Mouse (Mus musculus) kidney, adult 2 months (tissue): ENCODE measurements around the gene Herc3. TPM values are rescaled to one million over a fixed set of nuclear protein-coding genes. Genes with fewer than 3 reads are reported as not detected.
A peak's percentile ranks its signal among the peaks of the same experiment; 100 is the strongest.
"Not testable (repeated sequence)": the region's sequence is repeated elsewhere in the genome, so short reads cannot be mapped to it uniquely, and the experiment has no call there.

Experiments used
- DNase-seq: peaks from one replicate; pipeline ENCODE4 v3.0.0; 2021
- H3K27ac ChIP-seq: fragments of 200-500 bp; 2 replicates; pipeline ENCODE4 v1.5.1; 2012; ENCODE audit warnings: low read depth, low read length, control low read depth, inconsistent platforms; ENCODE audit not compliant: insufficient read depth
- H3K27me3 ChIP-seq: fragments of 200-500 bp; replicated peaks from 2 replicates; pipeline ENCODE4 v1.6.1; 2012; ENCODE audit warnings: mild to moderate bottlenecking, moderate library complexity, low read length, inconsistent platforms; ENCODE audit not compliant: control insufficient read depth, insufficient read depth
- H3K36me3 ChIP-seq: fragments of 200-500 bp; 2 replicates; pipeline ENCODE4 v1.6.1; 2012; ENCODE audit warnings: mild to moderate bottlenecking, moderate library complexity, low read length, inconsistent platforms; ENCODE audit not compliant: control insufficient read depth, insufficient read depth
- H3K4me1 ChIP-seq: fragments of 200-500 bp; 2 replicates; pipeline ENCODE4 v1.6.1; 2011; ENCODE audit warnings: low read length; ENCODE audit not compliant: control insufficient read depth, insufficient read depth
- H3K4me3 ChIP-seq: fragments of 200-500 bp; 2 replicates; pipeline ENCODE4 v1.5.1; 2011; ENCODE audit warnings: mild to moderate bottlenecking, low read depth, low read length, control low read depth; ENCODE audit not compliant: insufficient read depth
- CTCF ChIP-seq: fragments of 200-500 bp; conservative IDR thresholded peaks from 2 replicates; pipeline ENCODE4 v1.5.1; 2011; ENCODE audit warnings: low read depth, mild to moderate bottlenecking, control low read depth, low read length, moderate library complexity, mixed read lengths; ENCODE audit not compliant: insufficient read depth, insufficient read length
- POLR2A ChIP-seq: fragments of 200-500 bp; IDR thresholded peaks from one replicate; pipeline ENCODE4 v1.6.1; 2011; ENCODE audit warnings: low read depth, low read length, control low read depth
- WGBS: fragments of 180-500 bp; shearing (Covaris S2); methylation state at CpG from one replicate; pipeline ENCODE4 v1.1.7; 2018; 5-methylcytosine and 5-hydroxymethylcytosine counted together
- polyA plus RNA-seq: library from polyadenylated mRNA; depleted of rRNA; stranded (reverse); fragments of >200 nt; gene quantifications from 2 replicates; pipeline ENCODE4 v1.2.3, GENCODE M21; 2012

Herc3 gene
- polyA plus RNA-seq, 1 experiment, result 28.9 TPM

DNA sequence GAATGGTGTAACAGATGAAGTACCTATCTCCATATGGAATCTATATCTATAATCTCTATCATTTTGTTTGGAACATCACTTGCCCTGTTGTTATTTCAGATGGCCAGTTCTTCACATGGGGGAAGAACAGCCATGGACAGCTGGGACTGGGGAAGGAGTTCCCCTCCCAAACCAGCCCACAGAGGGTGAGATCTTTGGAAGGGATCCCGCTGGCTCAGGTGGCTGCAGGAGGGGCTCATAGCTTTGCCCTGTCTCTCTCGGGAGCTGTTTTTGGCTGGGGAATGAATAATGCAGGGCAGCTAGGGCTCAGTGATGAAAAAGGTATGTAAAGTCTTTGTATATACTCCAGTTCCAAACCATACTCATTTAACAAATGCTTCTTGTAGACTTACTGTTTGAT, 25.2 kb downstream of the Herc3 start:
- H3K4me3 ChIP-seq, result no peak overlapping the region
- 74% methylated on average over 2 of the region's 2 CpGs for WGBS
- no peak for TF ChIP-seq POLR2A
- no peak for TF ChIP-seq CTCF
- peaks cover 6% of the 10 kb centered on the region for H3K36me3 ChIP-seq
- no peaks in the 10 kb centered on the region for H3K4me1 ChIP-seq
- no peak for DNase-seq
- H3K27me3 ChIP-seq, result no peaks in the 10 kb centered on the region
- H3K27ac ChIP-seq, result no peak overlapping the region

DNA sequence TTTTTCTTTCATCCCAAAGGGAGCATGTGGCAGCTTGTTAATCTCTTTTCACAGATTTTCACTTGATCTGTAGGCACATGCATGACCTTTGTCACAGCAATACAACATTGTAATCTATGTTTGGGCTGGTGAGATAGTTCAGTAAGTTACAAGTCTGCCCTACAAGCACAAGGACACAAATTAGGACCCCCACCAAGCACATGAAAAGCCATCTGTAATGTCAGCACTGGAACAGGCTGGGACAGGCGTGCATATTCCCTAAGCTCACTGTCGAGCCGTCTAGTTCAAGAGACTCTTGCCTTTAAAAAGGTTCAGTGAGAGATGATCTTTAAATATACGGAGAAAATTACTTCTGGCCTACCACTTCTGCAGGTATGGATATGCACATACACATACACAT, 28.3 kb downstream of the Herc3 start:
- WGBS, result 94% methylated on average over 4 of the region's 4 CpGs
- no peak for TF ChIP-seq CTCF
- TF ChIP-seq POLR2A, result no peak
- peaks cover 6% of the 10 kb centered on the region for H3K36me3 ChIP-seq
- DNase-seq, result no peak
- no peak overlapping the region for H3K4me3 ChIP-seq
- H3K27me3 ChIP-seq, result no peaks in the 10 kb centered on the region
- H3K27ac ChIP-seq, result no peak overlapping the region
- no peaks in the 10 kb centered on the region for H3K4me1 ChIP-seq

DNA sequence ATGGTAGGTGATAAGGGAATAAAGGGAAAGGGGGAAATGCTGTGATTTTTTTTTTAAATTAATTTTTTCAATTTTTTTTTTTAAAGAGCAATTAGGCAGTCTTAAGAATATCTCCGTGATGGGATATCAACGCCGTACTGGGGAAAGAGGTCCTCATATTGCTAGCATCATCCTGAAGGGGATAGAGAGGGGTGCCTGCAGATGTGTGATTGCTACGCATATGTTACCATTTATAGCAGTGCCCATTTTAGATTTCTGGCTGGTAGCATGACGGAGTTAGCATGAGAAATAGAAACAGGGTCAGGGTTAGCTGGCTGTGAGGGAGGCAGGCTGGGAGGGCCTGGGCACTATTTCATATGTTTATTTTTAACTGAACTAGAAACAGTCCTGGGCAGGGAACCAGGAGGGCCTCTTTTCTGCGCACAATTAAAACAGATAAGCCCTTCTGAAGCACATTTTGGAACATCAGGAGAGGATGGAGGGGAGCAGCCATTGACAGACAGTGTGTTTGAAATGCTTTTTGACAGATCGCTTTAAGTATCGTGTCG, 31.3 kb downstream of the Herc3 start:
- H3K27me3 ChIP-seq, result no peaks in the 10 kb centered on the region
- H3K4me1 ChIP-seq, result no peaks in the 10 kb centered on the region
- no peak for DNase-seq
- TF ChIP-seq POLR2A (no peak), CTCF (no peak)
- H3K36me3 ChIP-seq, result peaks cover 5% of the 10 kb centered on the region
- no peak overlapping the region for H3K4me3 ChIP-seq
- WGBS, result 89% methylated on average over 9 of the region's 9 CpGs
- H3K27ac ChIP-seq, result no peak overlapping the region

DNA sequence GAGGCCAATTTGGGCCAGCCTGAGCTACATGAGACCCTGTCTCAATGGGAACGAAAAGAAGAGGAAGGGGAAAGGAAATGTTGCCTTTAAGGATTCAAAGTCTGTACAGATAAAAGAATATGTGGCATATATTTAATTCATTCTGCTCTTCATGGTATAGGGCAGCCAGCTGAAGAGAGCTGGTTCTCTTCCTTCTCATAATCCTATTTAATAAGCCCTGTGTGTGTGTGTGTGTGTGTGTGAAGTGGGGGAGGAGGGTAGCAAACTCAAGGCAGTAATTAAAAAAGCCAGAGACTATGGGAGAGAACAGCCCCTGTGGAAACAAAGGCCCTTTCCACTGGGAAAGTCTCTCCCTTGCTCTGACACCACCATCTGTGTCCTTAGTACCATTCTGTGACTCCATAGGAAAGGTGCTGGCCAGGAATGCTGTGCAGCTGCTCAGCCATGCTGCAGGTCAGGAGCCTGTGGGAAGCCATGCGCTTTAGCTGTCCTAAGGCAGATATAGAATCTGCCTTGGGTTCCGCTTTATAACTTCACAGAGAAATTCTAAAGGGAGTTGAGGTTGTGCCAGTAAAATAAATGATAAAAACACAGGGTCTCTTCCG, 32.5 kb downstream of the Herc3 start:
- DNase-seq, result no peak
- Histone ChIP-seq H3K27ac (no peak overlapping the region), H3K27me3 (no peaks in the 10 kb centered on the region), H3K36me3 (peaks cover 3% of the 10 kb centered on the region), H3K4me3 (no peak overlapping the region), H3K4me1 (no peaks in the 10 kb centered on the region)
- TF ChIP-seq CTCF (no peak), POLR2A (no peak)
- WGBS, result 88% methylated on average over 4 of the region's 4 CpGs

DNA sequence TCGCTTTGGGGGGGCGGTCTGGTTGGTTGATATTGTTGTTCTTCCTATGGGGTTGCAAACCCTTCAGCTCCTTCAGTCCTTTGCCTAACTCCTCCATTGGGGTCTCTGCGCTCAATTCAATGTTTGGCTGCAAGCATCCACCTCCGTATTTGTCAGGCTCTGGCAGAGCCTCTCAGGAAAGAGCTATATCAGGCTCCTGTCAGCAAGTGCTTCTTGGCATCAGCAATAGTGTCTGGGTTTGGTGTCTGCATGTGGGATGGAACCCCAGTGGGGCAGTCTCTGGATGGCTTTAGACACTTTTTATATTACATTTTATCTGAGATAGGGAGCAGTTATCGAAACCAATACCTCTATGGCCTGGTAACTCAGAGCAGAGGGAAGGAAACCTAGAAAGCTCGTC, 36.6 kb downstream of the Herc3 start:
- H3K36me3 ChIP-seq, H3K4me3 ChIP-seq, H3K4me1 ChIP-seq, DNase-seq, H3K27ac ChIP-seq, H3K27me3 ChIP-seq: not testable (repeated sequence)
- WGBS, result 93% methylated on average over 6 of the region's 6 CpGs

DNA sequence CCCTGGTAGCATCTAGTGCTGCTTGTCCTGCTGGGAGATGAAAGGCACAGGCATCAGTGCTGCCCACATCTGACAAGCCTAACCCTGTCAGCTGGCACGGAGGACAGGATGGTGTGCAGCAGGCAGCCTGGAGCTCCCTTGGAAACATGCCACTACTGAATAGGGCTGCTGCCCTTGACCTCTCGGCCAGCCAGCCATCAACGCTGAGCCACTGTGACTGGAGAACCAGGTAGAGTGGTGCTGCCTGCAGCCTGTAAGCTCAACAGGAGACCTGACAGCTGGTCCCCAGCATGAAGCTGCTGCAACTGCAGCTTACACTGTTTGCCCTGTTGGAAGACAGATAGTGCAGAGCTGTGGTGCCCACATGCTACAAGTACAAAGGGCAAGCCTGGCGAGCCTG, 48.3 kb downstream of the Herc3 start:
- DNase-seq, result peak; percentile 59
- H3K4me3 ChIP-seq, result no peak overlapping the region
- no peak overlapping the region for H3K27ac ChIP-seq
- TF ChIP-seq CTCF (no peak), POLR2A (no peak)
- H3K4me1 ChIP-seq, result no peaks in the 10 kb centered on the region
- 43% methylated on average over 4 of the region's 4 CpGs for WGBS
- no peaks in the 10 kb centered on the region for H3K27me3 ChIP-seq
- peaks cover 6% of the 10 kb centered on the region for H3K36me3 ChIP-seq

DNA sequence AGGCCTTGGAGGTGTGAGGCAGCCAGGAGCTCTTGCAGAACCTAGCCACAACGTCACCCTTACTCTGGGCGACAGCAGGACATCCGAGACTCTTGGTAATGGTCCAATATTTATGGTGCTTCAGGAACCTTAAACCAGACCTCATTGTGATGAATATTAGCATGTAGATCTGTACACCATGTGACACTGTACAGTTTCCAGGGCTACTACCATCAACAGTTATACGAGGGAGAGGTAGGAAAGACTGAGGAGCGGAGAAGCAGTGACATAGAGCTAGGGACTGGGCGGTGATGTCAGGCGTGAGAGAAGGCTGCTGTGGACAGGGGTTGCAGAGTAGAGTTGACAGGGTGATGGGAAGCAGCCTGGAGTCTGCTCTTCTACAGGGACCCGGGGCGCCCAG, 48.7 kb downstream of the Herc3 start:
- TF ChIP-seq POLR2A (no peak), CTCF (no peak)
- no peak for DNase-seq
- Histone ChIP-seq H3K4me3 (no peak overlapping the region), H3K27ac (no peak overlapping the region), H3K27me3 (no peaks in the 10 kb centered on the region), H3K36me3 (peaks cover 3% of the 10 kb centered on the region), H3K4me1 (no peaks in the 10 kb centered on the region)
- WGBS, result 79% methylated on average over 9 of the region's 9 CpGs
